Mouse (Mus musculus) kidney, postnatal 0 days (tissue): ENCODE measurements around the gene Wipf2. TPM values are rescaled to one million over a fixed set of nuclear protein-coding genes. Genes with fewer than 3 reads are reported as not detected.
A peak's percentile ranks its signal among the peaks of the same experiment; 100 is the strongest.

Experiments used
- ATAC-seq: fragments of 200-750 bp; cut with Nextera tagmentation; replicated peaks from 2 replicates; pipeline ENCODE4 v1.8.0; 2017; ENCODE audit warnings: low read depth, moderate number of reproducible peaks, moderate TSS enrichment, moderate library complexity; ENCODE audit not compliant: low FRiP score
- DNase-seq: peaks from one replicate; pipeline ENCODE4 v3.0.0-alpha.2; 2016; ENCODE audit warnings: low spot score
- H3K27ac ChIP-seq: fragments of 300-500 bp; sonication (generic); 2 replicates; pipeline ENCODE4 v1.5.1; 2014; ENCODE audit warnings: mild to moderate bottlenecking
- H3K27me3 ChIP-seq: fragments of 300-500 bp; sonication (generic); 2 replicates; pipeline ENCODE4 v1.6.1; 2014; ENCODE audit warnings: low read length, mixed read lengths; ENCODE audit not compliant: insufficient read depth
- H3K36me3 ChIP-seq: fragments of 300-500 bp; sonication (generic); 2 replicates; pipeline ENCODE4 v1.6.1; 2014; ENCODE audit warnings: low read length, mixed read lengths; ENCODE audit not compliant: insufficient read depth
- H3K4me1 ChIP-seq: fragments of 300-500 bp; sonication (generic); replicated peaks from 2 replicates; pipeline ENCODE4 v1.6.1; 2014; ENCODE audit warnings: antibody characterized with exemption, low read length, mixed read lengths; ENCODE audit not compliant: insufficient read depth
- H3K4me2 ChIP-seq: fragments of 300-500 bp; sonication (generic); 2 replicates; pipeline ENCODE4 v1.6.1; 2014; ENCODE audit warnings: mild to moderate bottlenecking, low read length, moderate library complexity, mixed read lengths
- H3K4me3 ChIP-seq: fragments of 300-500 bp; sonication (generic); replicated peaks from 2 replicates; pipeline ENCODE4 v1.5.1; 2014; ENCODE audit warnings: low read depth, low read length
- H3K9ac ChIP-seq: fragments of 300-500 bp; sonication (generic); 2 replicates; pipeline ENCODE4 v1.6.1; 2014; ENCODE audit warnings: low read depth, low read length
- H3K9me3 ChIP-seq: fragments of 300-500 bp; sonication (generic); replicated peaks from 2 replicates; pipeline ENCODE4 v1.6.1; 2016; ENCODE audit warnings: low read length, inconsistent platforms, mixed read lengths
- CTCF ChIP-seq: IDR thresholded peaks from 2 replicates; pipeline ENCODE4 v1.5.1; 2016; ENCODE audit warnings: antibody characterized with exemption, low read depth, mild to moderate bottlenecking, moderate library complexity
- WGBS: fragments of 180-500 bp; shearing (Covaris S2); extraction: QIAGEN DNeasy Blood & Tissue Kit; methylation state at CpG from one replicate; pipeline ENCODE4 v1.1.7; 2014; 5-methylcytosine and 5-hydroxymethylcytosine counted together
- polyA plus RNA-seq: library from polyadenylated mRNA; unstranded; fragments of >200 nt; fragmentation: Nextera tagmentation; extraction: Ambion mirVana; gene quantifications from 2 replicates; pipeline ENCODE4 v1.2.1, GENCODE M21; 2015

The Wipf2 gene
- polyA plus RNA-seq, 1 experiment from 2014 or later = 3.4 TPM

- no peak for TF ChIP-seq CTCF
- Histone ChIP-seq H3K4me1 (peaks cover 13% of the 10 kb centered on the region), H3K27me3 (no peaks in the 10 kb centered on the region), H3K9me3 (no peaks in the 10 kb centered on the region), H3K36me3 (peaks cover 35% of the 10 kb centered on the region), H3K9ac (0 out of 2 replicates have a peak overlapping the region, but pooled peaks have one; percentile 4), H3K27ac (peak overlapping the region; percentile 66), H3K4me2 (no peak overlapping the region), H3K4me3 (no peak overlapping the region)
- WGBS = 26% methylated on average over 10 of the region's 10 CpGs
- 0 out of 2 replicates have a peak, but pooled peaks have one; percentile 18 for ATAC-seq
- DNase-seq = peak; percentile 63
Observed at GRCm38 (mm10) chr11:98902621-98903245, 39.3 kb downstream of the Wipf2 start.

- Histone ChIP-seq H3K27me3 (no peaks in the 10 kb centered on the region), H3K4me1 (peaks cover 18% of the 10 kb centered on the region), H3K4me2 (no peak overlapping the region), H3K4me3 (no peak overlapping the region), H3K36me3 (peaks cover 21% of the 10 kb centered on the region), H3K9ac (no peak overlapping the region), H3K27ac (peak overlapping the region; percentile 54), H3K9me3 (no peaks in the 10 kb centered on the region)
- DNase-seq (no peak), ATAC-seq (no peak)
- whole genome bisulfite sequencing = 76% methylated on average over 2 of the region's 2 CpGs
- TF ChIP-seq CTCF = no peak
Observed at GRCm38 (mm10) chr11:98904577-98904976, 41.1 kb downstream of the Wipf2 start.

GRCm38 (mm10) chr11:98905033-98905432 is 41.6 kb downstream of the Wipf2 start:
- no peak for TF ChIP-seq CTCF
- DNase-seq = no peak
- H3K9ac ChIP-seq = no peak overlapping the region
- H3K27ac ChIP-seq = 0 out of 2 replicates have a peak overlapping the region, but pooled peaks have one; percentile 54
- H3K27me3 ChIP-seq = no peaks in the 10 kb centered on the region
- H3K4me2 ChIP-seq = no peak overlapping the region
- no peaks in the 10 kb centered on the region for H3K9me3 ChIP-seq
- WGBS = 58% methylated on average over 7 of the region's 7 CpGs
- H3K4me1 ChIP-seq = peaks cover 18% of the 10 kb centered on the region
- ATAC-seq = no peak
- no peak overlapping the region for H3K4me3 ChIP-seq
- H3K36me3 ChIP-seq = peaks cover 17% of the 10 kb centered on the region

GRCm38 (mm10) chr11:98905583-98905982 is 42.1 kb downstream of the Wipf2 start:
- peaks cover 11% of the 10 kb centered on the region; the same call in 1 of the 2 replicates for H3K36me3 ChIP-seq
- WGBS = 68% methylated on average over 4 of the region's 4 CpGs
- no peak for TF ChIP-seq CTCF
- H3K9me3 ChIP-seq = no peaks in the 10 kb centered on the region
- H3K9ac ChIP-seq = no peak overlapping the region
- peaks cover 18% of the 10 kb centered on the region for H3K4me1 ChIP-seq
- H3K4me2 ChIP-seq = no peak overlapping the region
- H3K27ac ChIP-seq = peak overlapping the region; percentile 26; the same call in 1 of the 2 replicates
- ATAC-seq (no peak), DNase-seq (no peak)
- no peak overlapping the region for H3K4me3 ChIP-seq
- no peaks in the 10 kb centered on the region for H3K27me3 ChIP-seq

GRCm38 (mm10) chr11:98907063-98907436 is 43.6 kb downstream of the Wipf2 start:
- H3K9ac ChIP-seq = no peak overlapping the region
- ATAC-seq (no peak), DNase-seq (no peak)
- H3K4me3 ChIP-seq = 0 out of 2 replicates have a peak overlapping the region, but pooled peaks have one; percentile 8
- H3K27me3 ChIP-seq = no peaks in the 10 kb centered on the region
- WGBS = 57% methylated on average over 5 of the region's 5 CpGs
- 0 out of 2 replicates have a peak overlapping the region, but pooled peaks have one; percentile 34 for H3K27ac ChIP-seq
- no peak for TF ChIP-seq CTCF
- no peaks in the 10 kb centered on the region for H3K9me3 ChIP-seq
- no peaks in the 10 kb centered on the region for H3K36me3 ChIP-seq
- H3K4me1 ChIP-seq = peaks cover 18% of the 10 kb centered on the region
- peak overlapping the region; percentile 44 for H3K4me2 ChIP-seq

- WGBS = under 1% methylated on average over 49 of the region's 49 CpGs
- DNase-seq (peak; percentile 99), ATAC-seq (peak; percentile 94)
- Histone ChIP-seq H3K9me3 (no peaks in the 10 kb centered on the region), H3K27ac (peak within 1 kb of the TSS; percentile 34), H3K4me2 (peak within 1 kb of the TSS; percentile 95), H3K36me3 (no peaks in the 10 kb centered on the region), H3K4me1 (peaks cover 16% of the 10 kb centered on the region), H3K4me3 (peak within 1 kb of the TSS; percentile 50), H3K27me3 (no peaks in the 10 kb centered on the region), H3K9ac (peak within 1 kb of the TSS; percentile 59)
- no peak for TF ChIP-seq CTCF
Observed at GRCm38 (mm10) chr11:98907437-98908173, 44.2 kb downstream of the Wipf2 start, which contains the start of gene Cdc6. Gene Cdc6 (plus strand): TSS chr11:98907801.
